Mouse (Mus musculus) frontal cortex, postnatal 25 days (tissue): ENCODE measurements around the gene Crocc.

Experiments
- DNase-seq, 2 experiments: peaks; one replicate each; pipeline ENCODE4 v3.0.0; 2022; ENCODE audit warnings: low spot score in 2 of 2

The Crocc gene

DNA sequence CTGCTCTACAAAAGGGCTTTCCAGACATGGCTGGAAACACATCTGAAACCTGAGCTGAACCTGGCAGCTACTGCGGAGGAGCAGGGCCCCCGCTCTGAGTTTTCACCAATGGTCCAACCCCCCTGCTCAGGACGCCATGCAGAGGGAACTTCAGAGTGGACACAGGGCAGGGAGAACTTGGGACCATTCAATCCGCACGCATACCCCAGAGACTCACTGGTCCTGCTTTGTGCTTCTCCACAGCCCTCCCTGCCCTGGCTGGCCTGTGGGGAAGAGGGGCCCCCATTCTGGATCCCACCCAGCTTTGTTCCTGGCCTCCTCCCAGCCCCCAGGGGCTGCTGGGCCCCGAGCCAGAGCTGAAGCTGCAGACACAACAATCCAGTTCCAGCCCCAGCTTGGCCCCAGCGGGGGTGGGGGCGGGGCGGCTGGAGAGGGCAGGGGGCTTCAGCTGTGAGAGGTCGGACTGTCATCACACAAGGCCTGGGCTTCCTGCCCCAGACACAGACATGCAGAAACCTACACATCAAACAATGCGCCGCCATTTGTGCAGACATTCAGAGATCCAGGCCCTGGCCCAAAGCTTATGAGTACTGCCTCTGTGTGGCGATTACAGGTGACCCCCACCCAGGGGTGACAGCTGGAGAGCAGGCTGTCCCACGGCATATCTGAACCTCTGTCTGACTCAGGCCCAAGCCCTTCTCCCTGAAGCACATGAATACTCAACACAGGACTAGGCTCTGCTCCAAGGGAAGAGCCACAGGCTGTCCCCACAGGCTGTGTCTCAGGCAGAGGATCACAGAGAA lies 39.3 kb downstream of the Crocc start:
- no peak for DNase-seq

DNA sequence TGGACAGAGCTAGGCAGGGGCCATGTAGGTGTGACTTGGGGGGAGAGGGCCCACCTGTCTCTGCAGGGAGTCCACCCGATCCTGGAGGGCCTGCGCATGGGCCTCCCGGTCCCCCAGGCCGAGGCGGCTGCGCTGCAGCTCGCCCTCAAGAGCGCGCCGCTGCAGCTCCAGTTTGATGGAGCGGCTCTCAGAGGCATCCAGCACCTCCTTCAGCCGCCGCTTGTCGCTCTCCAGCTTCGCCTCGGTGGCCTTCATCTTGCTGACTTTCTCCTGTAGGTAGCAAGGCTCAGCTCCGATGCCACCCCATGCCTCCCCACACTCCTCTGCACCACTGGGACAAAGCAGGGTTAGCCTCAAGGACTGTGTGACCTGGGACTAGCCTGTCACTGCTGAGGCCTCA lies 40.1 kb downstream of the Crocc start:
- DNase-seq, result no peak

DNA sequence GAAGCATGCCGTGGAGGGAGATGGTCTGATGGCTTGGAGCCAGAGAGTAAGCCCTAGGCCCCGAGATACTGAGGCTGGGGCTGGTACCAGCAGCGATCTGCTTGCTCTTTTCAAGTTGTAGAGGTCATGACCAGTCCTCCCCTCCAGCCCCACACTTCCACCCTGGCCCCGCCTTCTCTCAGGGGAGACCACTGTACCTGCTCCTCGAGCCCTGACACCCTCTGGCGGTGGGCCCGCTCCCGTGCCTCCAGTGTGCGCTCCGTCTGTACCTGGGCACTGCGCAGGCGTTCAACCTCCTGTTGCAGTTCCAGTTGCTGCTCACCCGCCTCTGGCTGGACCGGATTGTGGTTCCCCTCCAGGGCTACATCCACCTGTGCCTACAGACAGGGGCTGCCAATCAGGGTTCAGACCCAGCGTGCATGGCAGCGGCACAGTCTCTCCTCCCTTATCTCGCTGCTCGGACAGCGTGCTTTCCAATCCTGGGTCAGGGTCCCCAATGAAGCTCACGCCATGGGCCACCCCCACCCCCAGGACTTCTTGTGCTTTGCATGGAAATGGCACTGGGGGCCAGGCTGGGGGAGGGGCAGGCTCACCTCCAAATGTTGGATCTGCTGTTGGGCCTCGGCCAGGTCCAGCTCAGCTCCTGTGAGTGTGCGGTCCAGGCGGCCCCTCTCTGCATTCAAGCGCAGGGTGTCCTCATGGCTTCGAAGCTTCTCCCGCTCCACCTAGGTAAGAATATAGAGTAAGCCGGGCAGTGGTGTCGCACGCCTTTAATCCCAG lies 42.5 kb downstream of the Crocc start:
- DNase-seq, result no peak

DNA sequence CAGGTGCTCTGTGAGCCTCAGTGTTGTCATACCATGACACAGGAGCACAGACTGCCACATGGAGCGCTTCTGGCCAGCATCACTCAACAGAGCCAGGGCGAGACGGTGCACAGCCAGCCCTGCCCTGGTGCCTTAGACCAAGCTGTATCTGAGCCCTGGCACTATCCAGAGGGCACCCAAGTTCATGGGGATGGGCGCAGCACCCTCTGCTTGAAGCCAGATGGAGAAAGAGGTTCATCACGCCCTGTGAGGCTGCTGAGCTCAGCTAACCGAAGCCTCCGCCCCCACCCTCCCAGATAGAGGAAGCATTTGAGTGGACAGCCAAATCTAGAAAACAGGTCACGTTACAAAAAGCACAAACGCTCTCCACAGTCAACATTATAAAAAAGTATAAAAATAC lies 44.0 kb downstream of the Crocc start:
- no peak for DNase-seq

DNA sequence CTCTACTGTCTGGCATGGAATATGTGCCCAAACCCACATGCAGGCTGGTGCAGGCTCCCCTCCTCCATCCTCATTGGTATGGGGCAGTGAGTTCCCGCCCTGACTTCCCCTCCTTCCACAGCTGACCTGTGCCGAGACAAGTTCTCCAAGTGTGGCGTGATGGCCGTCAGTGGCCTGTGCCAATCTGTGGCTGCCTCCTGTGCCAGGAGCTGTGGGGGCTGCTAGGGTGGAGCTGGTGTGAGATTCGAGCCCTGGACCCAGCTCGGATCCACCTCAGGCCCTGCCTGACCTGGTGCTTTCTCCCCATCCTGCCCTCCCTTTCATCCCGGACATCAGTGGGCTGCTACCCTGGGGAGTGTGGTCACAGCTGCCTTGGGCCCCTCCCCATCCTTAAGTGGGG lies 45.0 kb downstream of the Crocc start:
- DNase-seq, result no peak

DNA sequence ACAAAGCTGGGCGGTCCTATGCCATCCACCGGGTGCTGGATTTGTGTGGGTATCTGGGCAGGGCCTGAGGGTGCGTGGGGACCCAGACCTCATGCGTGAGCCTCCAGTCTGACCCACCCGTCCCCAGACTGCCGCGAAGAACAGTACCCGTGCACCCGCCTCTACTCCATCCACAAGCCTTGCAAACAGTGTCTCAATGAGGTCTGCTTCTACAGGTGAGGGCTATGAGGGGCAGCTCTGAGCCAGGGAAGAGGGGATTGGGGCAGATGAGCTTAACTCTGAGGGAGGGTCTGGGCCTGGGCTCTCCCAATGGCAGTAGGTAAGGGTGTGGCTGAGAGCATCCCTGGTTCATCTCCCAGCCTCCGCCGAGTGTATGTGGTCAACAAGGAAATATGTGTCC lies 45.5 kb downstream of the Crocc start:
- DNase-seq, result no peak

DNA sequence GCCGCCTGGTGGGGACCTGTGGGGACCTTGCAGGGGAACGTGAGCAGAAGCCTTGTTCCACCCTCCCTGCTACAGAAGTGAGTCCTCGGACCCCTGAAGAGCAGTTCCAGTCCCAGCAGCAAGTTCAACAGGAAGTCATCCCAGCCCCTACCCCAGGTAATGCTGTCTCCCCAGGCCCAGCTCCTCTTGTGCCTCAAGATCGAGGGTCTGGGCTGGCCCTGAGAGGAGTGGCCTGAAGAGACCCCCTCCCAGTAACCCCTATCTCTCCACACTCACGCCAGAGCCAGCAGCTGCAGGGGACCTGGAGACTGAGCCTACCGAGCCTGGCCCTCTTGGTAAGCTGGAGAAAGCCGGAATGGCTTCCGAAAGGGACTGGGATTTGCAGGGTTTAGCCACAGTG lies 46.2 kb downstream of the Crocc start:
- DNase-seq, result no peak

DNA sequence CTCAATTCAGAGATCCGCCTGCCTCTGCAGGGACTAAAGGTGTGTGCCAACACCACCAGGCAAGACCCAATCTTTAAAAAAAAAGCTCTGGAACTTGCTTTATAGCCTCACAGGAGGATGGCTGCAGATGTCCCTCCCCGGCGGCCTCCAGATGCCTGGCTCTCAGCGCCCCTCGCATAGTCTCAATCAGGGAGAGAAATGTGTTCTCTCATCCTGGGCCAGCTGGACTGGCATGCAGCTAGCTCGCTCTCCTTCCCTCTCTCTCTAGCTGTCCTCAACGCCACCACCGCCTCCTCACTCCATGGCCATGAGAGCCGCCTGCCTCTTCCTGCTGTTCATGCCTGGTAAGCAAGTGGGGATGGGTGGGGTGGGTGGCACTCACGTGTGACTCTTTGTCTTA lies 47.8 kb downstream of the Crocc start:
- DNase-seq, result no peak

DNA sequence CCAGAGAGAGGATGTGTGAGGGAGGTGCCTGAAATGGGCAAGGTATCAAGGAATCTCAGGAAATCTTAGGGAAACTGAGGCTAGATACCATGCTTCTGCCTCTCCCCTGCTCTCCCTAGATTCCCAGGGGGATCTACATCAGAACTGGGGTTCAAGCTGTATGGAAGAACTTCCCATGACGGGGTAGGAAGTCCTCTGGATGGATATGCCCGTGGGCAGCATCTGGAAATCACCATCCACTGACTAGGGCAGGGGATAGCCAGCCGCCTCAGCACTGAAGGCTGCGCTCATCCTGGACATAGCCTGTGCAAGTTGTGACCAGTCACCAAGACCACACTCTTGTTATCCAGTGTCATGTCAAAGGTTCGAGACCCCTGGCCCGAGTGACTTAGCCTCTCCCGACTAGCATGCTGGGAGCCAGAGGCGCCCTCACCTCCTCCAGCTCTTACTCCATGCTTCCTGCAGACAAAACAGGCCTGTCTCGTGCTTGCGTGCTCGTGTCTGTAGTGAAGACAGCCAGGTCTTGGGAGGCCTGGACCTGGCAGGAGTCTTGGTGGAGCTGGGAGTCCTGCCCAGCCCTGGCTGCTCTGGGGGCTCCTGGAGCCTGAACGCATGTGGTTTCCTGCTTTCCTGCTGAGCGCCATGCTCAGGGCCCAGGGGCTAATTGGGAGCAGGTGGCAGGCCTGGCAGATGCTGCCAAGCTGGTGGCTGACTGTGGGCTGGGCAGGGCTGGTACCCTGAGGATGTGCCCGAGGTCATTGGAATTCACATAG lies 48.6 kb downstream of the Crocc start:
- no peak for DNase-seq

DNA sequence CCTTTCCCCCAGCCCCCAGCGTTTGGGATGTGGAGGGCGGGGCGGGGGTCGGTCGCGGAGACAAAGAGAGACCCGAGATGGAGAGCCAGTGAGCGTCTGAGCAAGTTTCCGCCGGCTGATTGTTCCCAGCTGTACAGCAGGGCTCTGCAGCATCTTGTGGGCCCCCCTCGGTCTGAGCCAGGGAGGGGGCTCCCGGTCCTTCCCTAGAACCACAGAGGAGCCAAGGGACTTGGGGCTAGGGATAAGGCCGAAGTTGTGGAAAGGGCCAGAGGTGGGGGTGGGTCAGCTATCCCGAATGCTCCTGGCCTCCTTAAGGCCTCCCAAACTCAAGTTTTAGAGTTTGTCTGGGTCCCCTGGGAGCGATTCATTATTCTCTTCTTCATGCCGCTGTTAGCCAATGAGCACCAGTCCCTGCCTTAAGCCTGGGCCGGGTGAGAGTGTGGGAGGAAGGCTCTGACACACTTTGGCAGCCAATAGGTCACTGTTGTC lies 49.4 kb downstream of the Crocc start:
- no peak for DNase-seq

DNA sequence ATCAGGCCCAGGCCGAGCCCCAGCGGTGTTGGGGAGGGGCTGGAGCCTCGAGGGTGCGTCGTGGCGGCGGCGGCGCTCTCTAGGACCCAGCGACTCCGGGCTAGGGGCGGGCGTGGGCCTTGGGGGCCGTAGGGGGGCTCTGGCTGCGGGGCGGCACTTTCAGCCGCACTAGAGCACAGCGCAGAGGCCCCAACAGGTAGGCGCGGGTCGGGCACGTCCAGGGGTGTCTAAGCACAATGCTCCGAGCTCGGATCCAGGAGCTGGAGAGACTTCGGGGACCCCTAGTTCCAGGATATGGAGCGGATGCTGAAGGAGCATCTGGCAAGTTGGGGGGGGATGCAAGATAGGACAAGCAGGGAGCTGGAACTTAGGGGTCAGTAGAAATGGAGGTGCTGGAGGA lies 49.8 kb downstream of the Crocc start:
- no peak for DNase-seq

DNA sequence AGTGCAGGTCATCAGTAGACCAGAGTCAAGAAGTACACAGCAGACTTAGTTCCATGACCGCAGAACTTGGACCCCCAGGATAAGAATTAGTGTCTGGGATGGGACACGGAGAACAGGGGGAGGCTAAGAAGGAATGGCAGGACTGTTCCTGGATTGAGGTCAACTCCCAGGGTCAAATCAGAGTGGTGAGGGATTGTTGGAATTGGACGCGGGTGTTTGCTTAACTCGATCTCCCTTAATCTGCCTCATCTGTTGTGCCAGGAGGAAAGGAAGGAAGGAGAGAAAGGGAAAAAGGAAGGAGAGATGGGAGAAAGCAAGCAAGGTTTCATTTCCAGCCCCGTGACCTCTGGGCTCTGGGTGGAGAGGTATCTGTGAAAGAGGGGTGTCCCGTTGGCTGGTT lies 50.2 kb downstream of the Crocc start, which contains the start of gene Mfap2:
Gene Mfap2 (plus strand): TSS at position 301 of the 400 bp plus-strand sequence.
- DNase-seq, result no peak

DNA sequence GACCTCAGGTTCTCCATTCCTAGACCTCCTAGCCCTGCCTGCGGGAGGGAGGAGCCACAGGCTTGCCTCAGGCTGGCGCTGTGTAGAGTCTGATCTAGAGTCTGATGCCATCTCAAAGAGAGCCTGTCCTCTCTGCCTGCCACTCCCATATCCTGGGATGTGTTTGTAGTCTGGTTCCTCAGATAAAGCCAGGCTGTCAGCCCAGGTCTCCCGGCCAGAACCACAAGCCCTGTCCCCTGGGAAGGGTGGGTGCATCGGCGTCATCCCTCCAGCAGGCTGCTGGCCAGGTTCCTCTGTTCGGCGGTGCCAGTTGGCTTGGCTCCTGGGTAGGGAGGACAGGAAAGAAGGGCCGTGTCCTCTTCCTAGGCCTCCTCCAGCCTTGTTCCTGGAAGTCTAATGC lies 52.3 kb downstream of the Crocc start:
- no peak for DNase-seq

DNA sequence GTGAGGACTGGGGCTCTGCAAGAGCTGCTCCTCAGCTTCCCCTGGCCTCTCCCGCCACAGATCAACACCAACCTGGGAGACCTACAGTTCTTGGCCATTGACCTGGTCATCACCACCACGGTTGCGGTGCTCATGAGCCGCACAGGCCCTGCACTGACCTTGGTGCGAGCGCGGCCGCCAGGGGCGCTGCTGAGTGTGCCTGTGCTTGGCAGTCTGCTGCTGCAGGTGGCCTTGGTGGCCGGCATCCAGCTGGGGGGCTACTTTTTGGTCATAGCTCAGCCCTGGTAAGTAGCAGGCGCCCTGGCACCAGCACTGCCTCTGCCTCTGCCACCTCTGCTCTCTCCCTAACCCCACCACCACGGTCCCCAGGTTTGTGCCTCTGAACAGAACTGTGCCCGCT lies 54.4 kb downstream of the Crocc start:
- DNase-seq, result no peak

DNA sequence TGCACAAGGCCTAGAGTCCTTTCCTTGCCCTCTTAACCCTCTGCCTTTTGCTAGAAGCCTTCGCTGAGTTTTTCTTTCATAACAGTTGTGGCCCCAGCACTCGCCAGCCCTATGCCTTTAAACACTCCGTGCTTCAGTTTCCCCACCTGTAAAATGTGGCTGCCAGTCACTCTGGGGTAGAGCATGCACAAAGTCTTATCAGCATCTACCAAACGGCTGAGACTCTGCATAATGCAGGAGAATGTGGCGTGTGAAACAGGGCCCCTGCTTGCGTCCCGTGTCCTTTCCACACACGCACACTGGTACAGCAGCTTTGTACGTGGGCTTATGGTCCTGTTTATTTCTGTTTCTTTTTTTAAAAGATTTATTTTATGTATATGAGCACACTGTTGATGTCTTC lies 63.5 kb downstream of the Crocc start:
- no peak for DNase-seq

DNA sequence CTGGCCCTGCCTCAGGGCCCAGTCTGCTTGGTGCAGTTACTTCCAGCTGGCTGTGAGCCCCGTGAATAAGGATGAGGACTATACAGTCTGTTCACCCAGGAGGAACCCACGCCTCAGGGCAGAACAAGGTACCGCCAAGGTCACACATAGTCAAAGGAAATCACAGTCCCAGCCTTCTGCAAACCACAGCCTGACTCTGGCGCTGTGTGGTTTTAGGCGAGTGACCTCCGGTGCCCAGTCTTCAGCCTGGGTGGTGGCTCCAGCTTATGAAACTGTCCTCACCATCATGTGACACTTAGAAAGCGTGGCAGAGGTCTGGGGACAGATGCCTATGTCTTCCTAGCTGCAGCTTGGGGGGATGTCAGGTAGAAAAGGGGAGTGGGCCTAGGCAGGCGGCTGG lies 64.5 kb downstream of the Crocc start:
- no peak for DNase-seq

DNA sequence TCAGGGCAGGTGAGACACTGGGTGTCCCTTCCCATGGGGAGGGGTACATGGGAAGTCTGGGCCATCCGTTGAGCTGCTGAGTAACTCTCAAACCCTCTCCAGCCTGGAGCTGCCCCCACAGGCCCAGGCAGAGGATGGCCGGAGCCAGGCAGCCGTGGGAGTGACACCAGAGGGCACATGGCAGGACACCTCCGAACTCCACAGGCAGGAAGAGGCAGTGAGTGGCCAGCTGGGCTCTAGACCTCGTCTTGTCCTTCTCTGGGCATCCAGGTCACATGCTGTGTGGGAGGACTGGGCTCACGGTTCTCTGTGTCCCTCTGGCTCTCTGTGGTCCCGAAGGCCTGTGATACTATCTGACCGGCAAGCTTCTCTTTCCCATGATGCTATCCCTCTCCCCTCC lies 66.5 kb downstream of the Crocc start:
- DNase-seq, result no peak

DNA sequence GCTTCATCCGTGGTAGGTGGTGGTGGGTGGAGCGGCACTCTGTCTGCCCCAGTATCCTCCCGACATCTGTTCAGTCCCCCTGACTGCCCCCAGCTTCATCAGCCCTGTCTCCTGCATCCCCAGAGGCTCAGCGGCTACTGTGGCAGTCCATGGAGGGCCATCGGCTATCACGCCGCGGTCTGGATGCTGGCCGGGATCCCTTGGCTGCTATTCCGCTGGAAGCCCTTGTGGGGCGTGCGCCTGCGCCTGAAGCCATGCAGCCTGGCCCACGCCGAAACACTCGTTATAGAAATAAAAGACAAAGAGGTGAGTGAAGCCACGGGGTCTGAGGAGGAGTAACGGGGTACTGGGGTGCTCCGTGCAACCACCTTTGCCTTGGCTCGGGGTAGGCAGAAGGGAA lies 68.1 kb downstream of the Crocc start:
- DNase-seq, result no peak

DNA sequence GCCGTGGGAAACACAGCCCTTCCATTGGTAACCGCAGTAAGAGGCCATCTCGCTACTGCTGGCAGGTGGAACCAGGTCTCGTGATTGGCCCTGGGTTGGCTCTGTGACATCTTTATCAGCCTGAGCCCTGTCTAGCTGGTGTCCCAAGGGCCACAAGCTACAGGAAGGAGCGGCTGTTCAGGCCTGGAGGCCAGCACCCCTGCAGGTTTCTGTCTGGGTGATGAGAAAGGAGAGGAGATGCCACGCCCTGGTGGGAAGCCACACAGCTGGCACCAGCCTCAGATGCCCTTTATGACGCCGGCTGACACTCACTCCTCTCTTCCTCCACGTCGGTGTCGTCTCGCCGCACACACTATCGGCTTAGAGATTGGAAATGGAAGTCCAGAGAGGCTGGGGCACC lies 70.9 kb downstream of the Crocc start:
- no peak for DNase-seq

DNA sequence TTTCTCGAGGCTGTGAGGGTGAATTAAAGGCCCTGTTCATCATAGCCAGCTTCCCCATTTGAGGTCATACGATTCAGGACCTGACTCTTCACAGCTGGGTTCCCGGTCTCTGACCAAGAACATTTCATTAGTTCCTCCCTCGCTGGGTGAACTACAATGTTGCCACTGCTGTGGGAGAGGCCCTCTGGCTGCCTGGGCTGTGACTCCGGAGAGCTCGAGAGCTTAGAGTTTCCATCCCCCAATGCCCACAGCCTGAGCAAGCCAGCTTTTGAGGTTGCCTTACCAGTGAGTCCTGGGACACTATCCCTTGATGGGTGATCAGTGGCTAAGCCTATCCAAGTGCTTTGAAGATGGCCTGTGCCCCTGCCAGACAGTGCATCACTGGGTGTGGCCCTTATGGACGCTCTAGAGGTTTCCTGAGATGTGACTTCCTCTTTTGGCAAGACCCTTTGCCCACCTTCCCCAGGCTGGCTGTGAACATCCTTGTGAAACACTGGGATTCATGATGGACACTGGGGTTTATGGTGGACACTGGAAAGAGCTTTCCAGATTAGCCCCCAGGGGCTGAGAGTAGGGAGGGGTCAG lies 71.6 kb downstream of the Crocc start:
- DNase-seq, result no peak

DNA sequence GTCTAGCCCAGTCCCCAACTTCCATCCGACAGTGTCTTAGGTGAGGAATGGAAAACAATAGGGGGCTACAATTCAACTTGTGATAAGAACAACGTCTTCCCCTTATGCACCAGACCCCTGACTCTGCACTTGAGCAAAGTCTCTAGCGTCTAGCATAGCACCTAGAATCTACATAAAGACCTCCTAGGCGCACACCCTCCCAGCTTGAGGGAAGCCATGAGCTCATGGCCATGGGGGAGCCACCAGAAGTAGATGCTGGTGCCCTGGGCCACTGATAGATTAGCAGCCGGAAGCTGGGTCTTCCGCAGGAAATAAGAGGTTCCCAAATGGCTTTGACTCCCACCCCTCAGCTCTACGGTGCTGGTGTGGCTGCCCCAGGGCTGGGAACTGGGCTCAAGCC lies 72.9 kb downstream of the Crocc start:
- DNase-seq, result no peak
